Mouse (Mus musculus) liver, embryonic 12.5 days (tissue): ENCODE data around the gene Rnf34. TPM values are rescaled to one million over a fixed set of nuclear protein-coding genes. Genes with fewer than 3 reads are reported as not detected.

ENCODE experiments used
- ATAC-seq: fragments of 200-750 bp; cut with Nextera tagmentation; 2 replicates; pipeline ENCODE4 v1.8.0; 2017; ENCODE audit warnings: moderate number of reproducible peaks, mild to moderate bottlenecking, moderate library complexity
- H3K27ac ChIP-seq: fragments of 300-500 bp; sonication (generic); 2 replicates; pipeline ENCODE4 v1.5.1; 2016; ENCODE audit warnings: mild to moderate bottlenecking
- H3K27me3 ChIP-seq: fragments of 300-500 bp; sonication (generic); replicated peaks from 2 replicates; pipeline ENCODE4 v1.6.1; 2016; ENCODE audit warnings: mild to moderate bottlenecking, moderate library complexity
- H3K36me3 ChIP-seq: fragments of 300-500 bp; sonication (generic); 2 replicates; pipeline ENCODE4 v1.6.1; 2016; ENCODE audit warnings: mild to moderate bottlenecking, moderate library complexity
- H3K4me1 ChIP-seq: fragments of 300-500 bp; sonication (generic); 2 replicates; pipeline ENCODE4 v1.6.1; 2016
- H3K4me2 ChIP-seq: fragments of 300-500 bp; sonication (generic); 2 replicates; pipeline ENCODE4 v1.6.1; 2016; ENCODE audit warnings: mild to moderate bottlenecking, moderate library complexity
- H3K4me3 ChIP-seq: fragments of 300-500 bp; sonication (generic); 2 replicates; pipeline ENCODE4 v1.5.1; 2016; ENCODE audit warnings: mild to moderate bottlenecking, moderate library complexity
- H3K9ac ChIP-seq: fragments of 300-500 bp; sonication (generic); 2 replicates; pipeline ENCODE4 v1.6.1; 2016; ENCODE audit warnings: mild to moderate bottlenecking, moderate library complexity
- H3K9me3 ChIP-seq: fragments of 300-500 bp; sonication (generic); replicated peaks from 2 replicates; pipeline ENCODE4 v1.6.1; 2016; ENCODE audit warnings: mild to moderate bottlenecking, moderate library complexity
- WGBS: fragments of 180-500 bp; shearing (Covaris S2); methylation state at CpG from one replicate; pipeline ENCODE4 v1.1.7; 2016; ENCODE audit not compliant: insufficient replicate concordance; 5-methylcytosine and 5-hydroxymethylcytosine counted together
- polyA plus RNA-seq: library from polyadenylated mRNA; unstranded; fragments of >200 nt; fragmentation: Nextera tagmentation; extraction: Ambion mirVana; gene quantifications from 2 replicates; pipeline ENCODE4 v1.2.1, GENCODE M21; 2016

The Rnf34 gene
- polyA plus RNA-seq, 1 experiment from 2014 or later: 14.9 TPM

- 0 out of 2 replicates have a peak overlapping the region, but pooled peaks have one; percentile 17 for H3K27ac ChIP-seq
- no peak for ATAC-seq
- WGBS: 66% methylated on average over 6 of the region's 6 CpGs
- H3K9me3 ChIP-seq: no peaks in the 10 kb centered on the region
- H3K4me3 ChIP-seq: no peak overlapping the region
- H3K4me1 ChIP-seq: peaks cover 35% of the 10 kb centered on the region
- H3K27me3 ChIP-seq: no peaks in the 10 kb centered on the region
- H3K36me3 ChIP-seq: peaks cover 2% of the 10 kb centered on the region
- H3K9ac ChIP-seq: no peak overlapping the region
- no peak overlapping the region for H3K4me2 ChIP-seq
Measured at GRCm38 (mm10) chr5:122824450-122824849, 25.4 kb upstream of the Rnf34 start.

GRCm38 (mm10) chr5:122825099-122825498 lies 24.7 kb upstream of the Rnf34 start:
- H3K27me3 ChIP-seq: no peaks in the 10 kb centered on the region
- H3K9ac ChIP-seq: no peak overlapping the region
- H3K36me3 ChIP-seq: no peaks in the 10 kb centered on the region
- H3K27ac ChIP-seq: no peak overlapping the region
- peaks cover 28% of the 10 kb centered on the region for H3K4me1 ChIP-seq
- H3K4me3 ChIP-seq: no peak overlapping the region
- no peak overlapping the region for H3K4me2 ChIP-seq
- WGBS: 78% methylated on average over 8 of the region's 8 CpGs
- H3K9me3 ChIP-seq: no peaks in the 10 kb centered on the region
- ATAC-seq: no peak

GRCm38 (mm10) chr5:122832536-122832935 lies 17.3 kb upstream of the Rnf34 start:
- H3K4me2 ChIP-seq: no peak overlapping the region
- WGBS: 77% methylated on average over 10 of the region's 10 CpGs
- no peaks in the 10 kb centered on the region for H3K27me3 ChIP-seq
- H3K9ac ChIP-seq: no peak overlapping the region
- H3K9me3 ChIP-seq: no peaks in the 10 kb centered on the region
- no peaks in the 10 kb centered on the region for H3K36me3 ChIP-seq
- no peak for ATAC-seq
- no peak overlapping the region for H3K4me3 ChIP-seq
- no peak overlapping the region for H3K27ac ChIP-seq
- H3K4me1 ChIP-seq: no peaks in the 10 kb centered on the region

- no peak overlapping the region for H3K4me2 ChIP-seq
- ATAC-seq: no peak
- no peak overlapping the region for H3K9ac ChIP-seq
- no peaks in the 10 kb centered on the region for H3K4me1 ChIP-seq
- H3K9me3 ChIP-seq: no peaks in the 10 kb centered on the region
- no peak overlapping the region for H3K4me3 ChIP-seq
- no peak overlapping the region for H3K27ac ChIP-seq
- no peaks in the 10 kb centered on the region for H3K27me3 ChIP-seq
- H3K36me3 ChIP-seq: no peaks in the 10 kb centered on the region
- 73% methylated on average over 10 of the region's 10 CpGs for WGBS
Measured at GRCm38 (mm10) chr5:122832996-122833395, 16.9 kb upstream of the Rnf34 start.

- H3K27ac ChIP-seq: no peak overlapping the region
- H3K4me2 ChIP-seq: no peak overlapping the region
- H3K9me3 ChIP-seq: no peaks in the 10 kb centered on the region
- H3K27me3 ChIP-seq: no peaks in the 10 kb centered on the region
- no peak overlapping the region for H3K4me3 ChIP-seq
- no peaks in the 10 kb centered on the region for H3K36me3 ChIP-seq
- no peak for ATAC-seq
- no peak overlapping the region for H3K9ac ChIP-seq
- no peaks in the 10 kb centered on the region for H3K4me1 ChIP-seq
- 69% methylated on average over 2 of the region's 2 CpGs for WGBS
Measured at GRCm38 (mm10) chr5:122841126-122841525, 8.7 kb upstream of the Rnf34 start.

- Histone ChIP-seq H3K4me2 (no peak overlapping the region), H3K4me1 (peaks cover 3% of the 10 kb centered on the region), H3K4me3 (no peak overlapping the region), H3K27ac (no peak overlapping the region), H3K9ac (no peak overlapping the region), H3K36me3 (no peaks in the 10 kb centered on the region), H3K27me3 (no peaks in the 10 kb centered on the region), H3K9me3 (no peaks in the 10 kb centered on the region)
- 48% methylated on average over 5 of the region's 5 CpGs for WGBS
- no peak for ATAC-seq
Measured at GRCm38 (mm10) chr5:122843799-122844198, 6.0 kb upstream of the Rnf34 start.

- H3K4me1 ChIP-seq: peaks cover 33% of the 10 kb centered on the region
- H3K27me3 ChIP-seq: no peaks in the 10 kb centered on the region
- no peaks in the 10 kb centered on the region for H3K36me3 ChIP-seq
- H3K27ac ChIP-seq: peak overlapping the region; percentile 92
- H3K9ac ChIP-seq: peak overlapping the region; percentile 97
- under 1% methylated on average over 38 of the region's 38 CpGs for WGBS
- peak; percentile 76 for ATAC-seq
- H3K4me2 ChIP-seq: peak overlapping the region; percentile 93
- peak overlapping the region; percentile 96 for H3K4me3 ChIP-seq
- H3K9me3 ChIP-seq: no peaks in the 10 kb centered on the region
Measured at GRCm38 (mm10) chr5:122850319-122851002, 613 bp downstream of the Rnf34 start.

GRCm38 (mm10) chr5:122852611-122853010 lies 2.8 kb downstream of the Rnf34 start:
- Histone ChIP-seq H3K27me3 (no peaks in the 10 kb centered on the region), H3K4me1 (peaks cover 33% of the 10 kb centered on the region), H3K9me3 (no peaks in the 10 kb centered on the region), H3K4me3 (no peak overlapping the region), H3K36me3 (peaks cover 6% of the 10 kb centered on the region; the same call in 1 of the 2 replicates), H3K27ac (no peak overlapping the region), H3K9ac (no peak overlapping the region), H3K4me2 (no peak overlapping the region)
- ATAC-seq: no peak
- WGBS: 58% methylated on average over 2 of the region's 2 CpGs

GRCm38 (mm10) chr5:122855858-122856257 lies 6.0 kb downstream of the Rnf34 start:
- no peaks in the 10 kb centered on the region for H3K9me3 ChIP-seq
- no peaks in the 10 kb centered on the region for H3K27me3 ChIP-seq
- no peak overlapping the region for H3K27ac ChIP-seq
- H3K4me3 ChIP-seq: no peak overlapping the region
- ATAC-seq: no peak
- H3K4me1 ChIP-seq: peaks cover 33% of the 10 kb centered on the region
- no peak overlapping the region for H3K4me2 ChIP-seq
- WGBS: 58% methylated on average over 3 of the region's 3 CpGs
- no peak overlapping the region for H3K9ac ChIP-seq
- peaks cover 6% of the 10 kb centered on the region; the same call in 1 of the 2 replicates for H3K36me3 ChIP-seq

GRCm38 (mm10) chr5:122863053-122863452 lies 13.2 kb downstream of the Rnf34 start:
- no peak overlapping the region for H3K4me3 ChIP-seq
- no peak overlapping the region for H3K9ac ChIP-seq
- no peaks in the 10 kb centered on the region for H3K27me3 ChIP-seq
- no peak overlapping the region for H3K27ac ChIP-seq
- peaks cover 66% of the 10 kb centered on the region for H3K36me3 ChIP-seq
- H3K9me3 ChIP-seq: no peaks in the 10 kb centered on the region
- no peak overlapping the region for H3K4me2 ChIP-seq
- peaks cover 22% of the 10 kb centered on the region for H3K4me1 ChIP-seq
- ATAC-seq: no peak
- WGBS: 56% methylated on average over 2 of the region's 2 CpGs

GRCm38 (mm10) chr5:122872626-122873025 lies 22.8 kb downstream of the Rnf34 start:
- Histone ChIP-seq H3K27ac (no peak overlapping the region), H3K4me2 (no peak overlapping the region), H3K4me1 (peaks cover 3% of the 10 kb centered on the region; the same call in 1 of the 2 replicates), H3K36me3 (peaks cover 60% of the 10 kb centered on the region), H3K27me3 (no peaks in the 10 kb centered on the region), H3K9ac (no peak overlapping the region), H3K4me3 (no peak overlapping the region), H3K9me3 (no peaks in the 10 kb centered on the region)
- WGBS: 80% methylated on average over 3 of the region's 3 CpGs
- no peak for ATAC-seq

- Histone ChIP-seq H3K27ac (no peak overlapping the region), H3K9ac (no peak overlapping the region), H3K4me1 (peaks cover 3% of the 10 kb centered on the region; the same call in 1 of the 2 replicates), H3K4me3 (no peak overlapping the region), H3K27me3 (no peaks in the 10 kb centered on the region), H3K36me3 (peaks cover 60% of the 10 kb centered on the region), H3K9me3 (no peaks in the 10 kb centered on the region), H3K4me2 (no peak overlapping the region)
- WGBS: 79% methylated on average over 2 of the region's 2 CpGs
- ATAC-seq: no peak
Measured at GRCm38 (mm10) chr5:122873573-122873972, 23.7 kb downstream of the Rnf34 start.

GRCm38 (mm10) chr5:122874359-122874758 lies 24.5 kb downstream of the Rnf34 start:
- 61% methylated on average over 3 of the region's 3 CpGs for WGBS
- H3K4me3 ChIP-seq: no peak overlapping the region
- no peak overlapping the region for H3K9ac ChIP-seq
- ATAC-seq: no peak
- peaks cover 3% of the 10 kb centered on the region; the same call in 1 of the 2 replicates for H3K4me1 ChIP-seq
- H3K9me3 ChIP-seq: no peaks in the 10 kb centered on the region
- no peak overlapping the region for H3K4me2 ChIP-seq
- H3K36me3 ChIP-seq: peaks cover 60% of the 10 kb centered on the region
- H3K27me3 ChIP-seq: no peaks in the 10 kb centered on the region
- H3K27ac ChIP-seq: no peak overlapping the region
